Mouse (Mus musculus): ENCODE data around the gene Chaf1b. TPM values are rescaled to one million over a fixed set of nuclear protein-coding genes. Genes with fewer than 3 reads are reported as not detected.

Chaf1b gene
- total RNA-seq, 2 experiments from 2014 or later, result 0.74 to 1.1 TPM

DNA sequence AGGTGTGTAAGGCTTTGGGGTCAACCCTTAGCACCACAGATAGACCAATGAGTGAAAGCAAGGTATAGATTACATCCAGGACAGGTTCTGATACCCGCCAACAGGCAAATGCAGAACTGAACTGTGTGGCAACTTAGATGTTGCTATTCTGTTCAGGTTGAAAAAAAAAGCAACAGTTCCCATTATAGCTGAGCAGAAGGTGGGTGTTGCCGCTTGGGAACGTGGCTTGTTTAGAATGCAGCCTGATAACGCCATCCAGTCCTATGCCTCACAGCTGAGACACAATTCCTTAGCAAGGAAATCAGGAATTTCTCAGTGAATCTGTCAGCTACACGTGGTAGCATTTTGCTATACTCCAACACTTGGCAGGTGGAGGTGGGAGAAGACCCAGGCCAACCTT is 9.6 kb downstream of the Chaf1b start:
- TF ChIP-seq CTCF (conservative IDR thresholded peaks at IDR 0.05), result no peak
- Histone ChIP-seq H3K4me3 (no peak overlapping the region), H3K27ac (0 out of 2 replicates have a peak overlapping the region, but pooled peaks have one; percentile 5)
- no peak for DNase-seq (ENCODE audit: low spot score in 2 of 2)

DNA sequence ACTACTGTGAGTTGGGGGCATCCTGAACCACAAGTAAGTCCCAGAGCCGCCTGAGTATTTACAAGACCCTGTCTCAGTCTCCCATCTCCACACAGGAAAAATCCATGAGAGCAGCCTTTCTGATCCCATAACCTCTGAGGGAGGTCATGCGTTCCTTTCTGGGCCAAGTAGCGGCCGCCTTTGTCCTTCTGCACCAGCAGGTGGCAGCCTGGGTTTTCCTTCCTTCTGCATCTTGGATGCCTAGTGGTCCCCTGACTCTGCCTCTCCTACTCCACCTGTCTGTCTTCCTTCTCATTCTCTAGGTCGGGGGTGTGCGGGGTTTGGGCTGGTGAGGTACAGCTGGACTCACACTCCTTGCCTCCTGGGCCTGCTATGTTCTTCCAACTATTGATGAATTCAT is 19.3 kb downstream of the Chaf1b start:
- Histone ChIP-seq H3K4me3 (no peak overlapping the region), H3K27ac (no peak overlapping the region)
- peak; percentile 51 for TF ChIP-seq CTCF (conservative IDR thresholded peaks at IDR 0.05)
- no peak for DNase-seq (ENCODE audit: low spot score in 2 of 2)

DNA sequence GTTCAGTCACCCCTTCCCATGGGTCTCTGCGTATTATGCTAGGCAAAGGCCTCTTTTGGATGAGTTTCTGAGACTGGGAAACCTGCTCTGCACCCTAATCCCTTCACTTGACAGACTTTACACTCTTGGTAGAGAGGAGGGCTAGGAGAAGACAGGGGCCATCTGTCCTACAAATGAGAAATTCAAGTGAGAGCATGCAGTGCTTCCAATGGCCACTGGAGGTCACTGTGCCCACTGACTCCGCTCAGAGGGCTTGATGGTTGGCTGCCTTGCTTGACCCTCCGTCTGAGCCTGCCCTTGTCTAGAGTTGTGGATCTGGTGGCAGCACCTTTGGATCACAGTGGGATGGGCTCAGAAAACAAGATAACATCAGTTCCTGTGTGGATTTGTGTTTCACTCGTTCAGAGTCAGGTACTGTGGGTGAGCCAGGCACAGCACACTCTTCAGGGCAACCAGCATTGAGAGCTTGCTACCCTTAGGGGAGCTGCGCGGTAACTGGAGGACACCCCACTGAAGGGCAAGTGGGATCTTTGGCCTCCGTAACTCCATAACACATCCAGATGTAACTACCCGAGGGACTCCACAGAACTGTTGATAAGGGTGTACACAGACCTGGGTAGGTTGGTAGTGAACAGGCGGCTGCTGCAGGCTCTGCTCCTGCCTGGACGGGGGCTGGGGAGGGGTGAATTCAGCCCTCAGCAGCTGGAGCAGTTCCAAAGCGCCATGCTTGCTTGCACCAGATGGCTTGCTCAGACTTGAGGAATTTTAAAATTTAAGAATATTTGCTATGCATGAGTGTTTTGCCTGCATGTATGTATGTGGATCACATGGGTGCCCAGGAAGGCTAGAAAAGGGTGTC is 22.7 kb downstream of the Chaf1b start:
- H3K4me3 ChIP-seq, result no peak overlapping the region
- peak; percentile 67 to 77 for DNase-seq (ENCODE audit: low spot score in 2 of 2)
- TF ChIP-seq CTCF (conservative IDR thresholded peaks at IDR 0.05), result peak; percentile 99
- no peak overlapping the region for H3K27ac ChIP-seq

GRCm38 (mm10) chr16:93907761-93908160 is 24.1 kb downstream of the Chaf1b start:
- H3K4me3 ChIP-seq, result no peak overlapping the region
- no peak for TF ChIP-seq CTCF (conservative IDR thresholded peaks at IDR 0.05)
- DNase-seq (ENCODE audit: low spot score in 2 of 2), result no peak
- no peak overlapping the region for H3K27ac ChIP-seq

GRCm38 (mm10) chr16:93908196-93908595 is 24.5 kb downstream of the Chaf1b start:
- DNase-seq (ENCODE audit: low spot score in 2 of 2), result no peak
- Histone ChIP-seq H3K4me3 (no peak overlapping the region), H3K27ac (no peak overlapping the region)
- no peak for TF ChIP-seq CTCF (conservative IDR thresholded peaks at IDR 0.05)

DNA sequence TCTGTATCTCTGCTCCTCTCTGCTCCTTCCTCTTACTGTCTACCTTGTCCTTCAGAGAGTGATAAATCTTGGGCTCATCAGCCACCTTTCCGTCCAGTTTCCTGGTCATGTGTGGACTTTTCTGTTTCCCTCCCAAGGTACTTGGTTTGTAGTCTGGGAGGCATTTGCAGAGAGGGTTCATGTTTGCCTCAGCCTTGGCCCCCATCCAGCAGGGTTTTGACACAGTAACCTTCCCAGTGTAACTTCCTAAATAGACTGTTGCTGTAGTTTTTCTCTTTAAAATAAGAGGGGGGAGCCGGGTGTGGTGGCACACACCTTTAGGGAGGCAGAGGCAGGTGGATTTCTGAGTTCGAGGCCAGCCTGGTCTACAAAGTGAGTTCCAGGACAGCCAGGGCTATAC is 26.2 kb downstream of the Chaf1b start:
- no peak for DNase-seq (ENCODE audit: low spot score in 2 of 2)
- Histone ChIP-seq H3K27ac (no peak overlapping the region), H3K4me3 (no peak overlapping the region)
- no peak for TF ChIP-seq CTCF (conservative IDR thresholded peaks at IDR 0.05)

DNA sequence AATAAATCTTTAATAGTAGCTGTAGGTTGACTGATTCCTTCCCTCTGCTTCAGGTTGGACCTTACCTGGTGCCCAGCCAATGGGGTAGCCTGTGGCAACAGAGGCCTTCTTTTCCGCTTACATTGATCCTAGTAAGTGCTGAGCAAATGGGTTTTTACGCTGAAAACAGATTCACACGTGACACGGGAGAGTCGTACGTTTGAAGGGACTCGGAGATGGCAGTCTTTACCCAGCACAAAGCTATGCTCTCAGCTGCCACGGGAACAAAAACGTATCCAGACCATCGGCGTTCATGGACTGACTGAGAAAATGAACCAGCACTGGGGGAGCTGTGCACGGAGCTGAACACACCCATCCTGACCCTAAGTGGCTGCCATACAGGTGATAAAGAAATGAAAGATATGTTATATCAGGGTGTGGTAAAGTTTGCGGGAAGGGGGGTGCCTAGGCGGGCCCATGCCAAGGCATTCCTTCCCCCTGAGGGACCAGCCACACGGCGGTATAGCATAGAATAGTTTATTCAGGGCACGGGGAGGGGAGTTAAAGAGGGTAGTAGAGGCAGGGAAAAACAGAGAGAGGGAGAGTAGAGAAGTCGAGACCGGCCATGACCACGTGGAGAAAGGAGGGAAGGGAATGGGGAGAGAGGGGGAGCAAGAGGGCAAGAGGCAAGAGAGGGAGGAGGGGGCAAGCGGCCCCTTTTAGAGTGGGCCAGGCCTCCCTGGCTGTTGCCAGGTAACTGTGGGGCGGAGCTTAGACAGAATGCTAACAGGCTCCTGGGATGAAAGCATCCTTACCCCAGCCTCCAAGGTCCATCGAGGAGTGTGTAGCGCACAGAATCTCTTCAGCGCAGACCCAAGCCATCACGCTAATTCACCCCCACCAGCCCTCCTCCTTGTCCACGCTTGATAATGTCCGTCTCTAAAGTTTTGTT is 27.3 kb downstream of the Chaf1b start:
- no peak overlapping the region for H3K27ac ChIP-seq
- no peak for TF ChIP-seq CTCF (conservative IDR thresholded peaks at IDR 0.05)
- DNase-seq (ENCODE audit: low spot score in 2 of 2), result no peak
- no peak overlapping the region for H3K4me3 ChIP-seq

DNA sequence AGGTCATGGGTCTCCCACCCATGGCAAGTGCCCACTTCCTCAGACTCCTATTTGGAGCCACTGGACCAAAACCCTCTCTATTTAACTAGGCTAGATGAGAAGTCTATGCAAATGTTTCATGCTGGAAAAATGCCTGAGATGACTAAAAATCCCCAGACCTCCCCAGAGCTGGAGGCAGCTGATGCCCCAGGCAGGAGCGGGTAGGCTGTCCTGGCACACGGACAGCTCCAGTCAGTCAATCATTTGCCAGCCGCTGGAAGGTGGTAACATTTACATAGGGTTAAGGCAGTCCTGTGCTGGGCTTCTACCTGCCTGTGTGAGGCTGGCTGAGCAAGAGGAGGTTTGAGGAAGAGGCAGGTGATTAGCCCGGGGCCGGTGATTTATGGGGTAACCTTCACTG is 28.5 kb downstream of the Chaf1b start:
- H3K4me3 ChIP-seq, result no peak overlapping the region
- H3K27ac ChIP-seq, result no peak overlapping the region
- TF ChIP-seq CTCF (conservative IDR thresholded peaks at IDR 0.05), result no peak
- no peak for DNase-seq (ENCODE audit: low spot score in 2 of 2)

DNA sequence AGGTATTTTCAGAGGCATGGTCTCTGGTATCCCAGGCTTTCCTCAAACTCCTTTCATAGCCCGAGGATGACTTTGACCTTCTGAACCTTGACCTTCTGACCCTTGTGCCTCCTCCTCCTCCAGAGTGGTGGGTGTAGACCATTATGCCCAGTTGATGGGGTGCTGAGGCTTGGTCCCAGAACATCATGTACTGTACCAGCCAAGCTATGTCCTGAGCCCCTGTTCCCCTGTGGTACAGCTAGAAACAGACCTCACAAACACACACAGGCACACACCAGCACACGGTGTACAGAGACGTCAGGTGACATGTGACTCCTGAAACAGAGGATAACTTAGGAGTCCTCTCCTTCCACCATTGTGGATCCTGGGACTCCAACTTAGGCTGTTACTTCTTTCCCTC is 29.1 kb downstream of the Chaf1b start:
- no peak for TF ChIP-seq CTCF (conservative IDR thresholded peaks at IDR 0.05)
- Histone ChIP-seq H3K27ac (no peak overlapping the region), H3K4me3 (no peak overlapping the region)
- DNase-seq (ENCODE audit: low spot score in 2 of 2), result no peak

DNA sequence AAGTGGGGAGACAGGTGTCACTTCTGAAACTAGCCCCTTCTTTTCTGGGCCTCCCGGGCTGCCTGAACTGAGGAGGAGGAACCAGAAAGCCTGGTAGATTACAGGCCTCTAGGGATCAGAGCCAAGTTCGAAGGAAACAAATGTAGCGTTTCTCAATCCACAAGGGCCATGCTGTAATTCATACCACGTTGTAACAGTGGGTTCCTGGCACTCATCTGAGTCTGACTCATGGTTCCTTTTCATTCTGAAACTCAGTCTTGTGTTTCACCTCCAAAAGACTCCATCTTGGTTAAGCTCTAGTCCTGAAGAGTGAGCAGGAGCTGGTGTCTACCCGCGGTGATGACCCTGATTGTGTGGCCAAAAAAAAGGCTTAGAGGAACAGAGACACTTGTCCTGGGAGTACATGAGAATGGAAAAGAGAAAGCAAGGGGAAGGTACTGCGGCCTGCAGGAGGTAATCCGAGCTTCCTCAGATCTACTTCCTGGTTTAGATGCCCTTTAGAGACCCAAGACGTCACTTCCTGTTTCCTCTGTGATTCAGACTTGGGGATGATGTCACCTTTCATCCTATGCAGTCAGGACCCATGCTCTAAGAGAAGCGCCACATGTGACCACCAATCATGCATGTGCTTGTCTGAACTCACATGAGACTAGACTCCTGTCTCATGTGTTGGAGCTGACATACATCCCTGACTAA is 30.3 kb downstream of the Chaf1b start:
- TF ChIP-seq CTCF (conservative IDR thresholded peaks at IDR 0.05), result no peak
- Histone ChIP-seq H3K4me3 (no peak overlapping the region), H3K27ac (no peak overlapping the region)
- DNase-seq (ENCODE audit: low spot score in 2 of 2), result no peak

GRCm38 (mm10) chr16:93915338-93915849 is 31.7 kb downstream of the Chaf1b start:
- peak; percentile 54 for TF ChIP-seq CTCF (conservative IDR thresholded peaks at IDR 0.05)
- Histone ChIP-seq H3K4me3 (no peak overlapping the region), H3K27ac (no peak overlapping the region)
- DNase-seq (ENCODE audit: low spot score in 2 of 2), result no peak
